Mouse (Mus musculus) E14TG2a.4 (cell line): Measurements from ENCODE around the gene Gan.
A peak's percentile ranks its signal among the peaks of the same experiment; 100 is the strongest.

Source experiments
- H3K27me3 ChIP-seq: 2 replicates; pipeline ENCODE4 v1.6.1; 2014; ENCODE audit warnings: low read length, control low read depth; ENCODE audit not compliant: insufficient read depth
- H3K36me3 ChIP-seq: 2 replicates; pipeline ENCODE4 v1.6.1; 2014; ENCODE audit warnings: low read length, control low read depth; ENCODE audit not compliant: insufficient read depth
- H3K4me1 ChIP-seq: replicated peaks from 2 replicates; pipeline ENCODE4 v1.6.1; 2014; ENCODE audit warnings: low read depth, low read length, control low read depth
- H3K4me3 ChIP-seq: replicated peaks from 2 replicates; pipeline ENCODE4 v1.5.1; 2014; ENCODE audit warnings: mild to moderate bottlenecking, low read length
- H3K9me3 ChIP-seq: 2 replicates; pipeline ENCODE4 v1.6.1; 2014; ENCODE audit warnings: low read length, control low read depth
- CTCF ChIP-seq: conservative IDR thresholded peaks from 2 replicates; pipeline ENCODE4 v1.5.1; 2014; ENCODE audit warnings: low read length
- NANOG ChIP-seq: IDR thresholded peaks from 2 replicates; pipeline ENCODE4 v1.6.1; 2014; ENCODE audit warnings: borderline replicate concordance, low read length, mixed read lengths
- POU5F1 ChIP-seq: IDR thresholded peaks from 2 replicates; pipeline ENCODE4 v1.6.1; 2014; ENCODE audit warnings: low read length, borderline replicate concordance

Gene Gan

DNA sequence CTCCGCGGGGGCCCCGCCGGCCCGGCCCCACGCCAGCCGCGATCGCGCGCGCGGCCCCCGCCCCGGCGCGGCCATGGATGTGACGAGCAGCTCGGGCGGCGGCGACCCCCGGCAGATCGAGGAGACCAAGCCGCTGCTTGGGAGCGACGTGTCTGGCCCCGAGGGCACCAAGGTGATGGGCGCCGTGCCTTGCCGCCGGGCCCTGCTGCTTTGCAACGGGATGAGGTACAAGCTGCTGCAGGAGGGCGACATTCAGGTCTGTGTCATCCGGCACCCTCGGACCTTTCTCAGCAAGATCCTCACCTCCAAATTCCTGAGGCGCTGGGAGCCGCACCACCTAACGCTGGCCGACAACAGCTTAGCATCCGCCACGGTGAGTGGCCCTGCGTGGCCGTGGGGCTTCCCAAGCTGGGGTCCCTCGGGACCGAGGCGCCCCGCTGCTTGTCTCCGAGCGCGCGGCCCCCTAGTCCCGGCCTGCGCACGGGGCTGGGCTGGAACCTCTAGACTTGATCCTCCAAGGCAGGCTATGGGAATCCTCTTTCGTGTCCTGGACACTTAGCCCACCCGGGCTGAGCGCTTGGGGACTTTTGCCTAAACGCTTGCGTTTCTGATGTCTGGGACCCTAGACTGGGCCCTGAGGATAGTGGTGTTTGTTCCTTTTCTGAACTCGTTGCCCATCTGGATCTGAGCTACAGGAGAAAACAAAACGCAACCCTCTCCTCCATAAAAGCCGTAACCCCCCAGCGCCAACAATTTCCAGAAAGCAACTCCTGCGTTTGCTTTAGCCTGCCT is 99.3 kb downstream of the Gan start, which contains the start of gene Cmip:
Gene Cmip (plus strand): TSS at position 36 of the 792 bp plus-strand sequence.
- TF ChIP-seq NANOG (no peak), POU5F1 (no peak), CTCF (no peak)

DNA sequence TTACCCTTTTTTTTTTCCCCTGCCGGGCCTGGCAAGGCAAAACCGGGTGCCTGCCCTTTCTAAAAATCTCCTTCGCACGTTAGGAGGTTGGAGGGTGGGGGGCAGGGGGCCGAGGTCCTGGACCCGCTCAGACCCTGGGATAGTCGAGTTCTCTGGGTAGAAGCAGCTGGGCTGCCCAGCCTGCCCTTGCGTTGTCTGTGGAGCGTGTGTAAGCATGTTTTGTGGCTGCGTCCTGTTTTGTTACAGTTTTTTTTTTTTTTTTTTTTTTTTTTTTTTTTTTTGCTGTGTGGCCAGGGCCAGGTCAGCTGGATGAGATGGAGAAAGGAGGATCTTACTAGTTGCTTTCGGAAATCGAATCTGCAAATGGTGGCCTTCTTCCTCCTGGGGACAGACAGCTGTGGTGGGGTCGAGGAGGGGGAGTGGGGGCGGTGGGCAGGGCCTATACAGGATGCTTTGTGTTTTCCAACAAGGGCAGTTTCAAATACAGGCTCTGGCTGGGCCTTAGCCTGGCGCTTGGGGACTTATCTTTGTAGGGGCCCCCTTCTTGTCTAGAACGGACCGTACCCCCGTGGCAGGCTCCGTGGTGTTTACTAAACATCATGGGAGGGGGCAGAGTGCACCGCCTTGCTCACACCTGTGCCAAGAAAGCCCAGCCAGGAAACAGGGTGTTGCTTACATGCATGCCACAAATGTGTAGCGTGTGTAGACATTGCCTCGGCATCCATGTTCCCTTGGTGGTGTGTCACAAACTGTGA is 100.1 kb downstream of the Gan start:
- Histone ChIP-seq H3K4me1 (peaks cover 70% of the 10 kb centered on the region), H3K36me3 (peaks cover 6% of the 10 kb centered on the region; the same call in 1 of the 2 replicates), H3K9me3 (no peaks in the 10 kb centered on the region), H3K4me3 (peak overlapping the region; percentile 90), H3K27me3 (peaks cover 23% of the 10 kb centered on the region)
- TF ChIP-seq POU5F1 = no peak
- TF ChIP-seq CTCF = no peak
- no peak for TF ChIP-seq NANOG

More for the DNA sequence above, 99.3 kb downstream of the Gan start, which contains the start of gene Cmip:
- Histone ChIP-seq H3K36me3 (peaks cover 6% of the 10 kb centered on the region; the same call in 1 of the 2 replicates), H3K4me3 (peak within 1 kb of the TSS; percentile 90), H3K9me3 (no peaks in the 10 kb centered on the region), H3K27me3 (peaks cover 30% of the 10 kb centered on the region), H3K4me1 (peaks cover 71% of the 10 kb centered on the region)

DNA sequence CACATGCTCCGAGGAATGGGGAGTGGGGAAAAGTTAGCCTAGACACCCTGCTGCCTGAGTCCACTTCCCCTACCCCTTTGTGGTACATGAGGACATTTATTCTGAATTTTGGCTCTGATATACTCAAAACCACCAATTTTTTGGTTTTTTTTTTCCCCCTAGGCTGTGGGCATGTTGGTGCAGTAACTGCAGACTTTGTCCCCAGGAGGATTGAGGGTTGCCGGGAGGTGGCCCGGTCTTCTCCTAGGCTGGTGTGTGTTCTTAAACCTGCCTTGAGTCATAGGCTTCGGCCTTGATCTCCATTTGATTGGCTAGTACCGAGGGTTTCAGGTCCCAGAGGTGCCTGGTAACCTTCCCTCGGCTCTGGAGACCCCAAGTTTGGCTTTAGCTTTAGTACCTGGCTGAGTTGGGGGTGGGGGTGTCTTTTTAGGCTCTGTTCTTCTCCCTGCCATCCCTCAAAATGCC is 100.7 kb downstream of the Gan start:
- H3K4me1 ChIP-seq = peaks cover 73% of the 10 kb centered on the region
- no peaks in the 10 kb centered on the region for H3K9me3 ChIP-seq
- peak overlapping the region; percentile 90 for H3K4me3 ChIP-seq
- peaks cover 20% of the 10 kb centered on the region for H3K27me3 ChIP-seq
- H3K36me3 ChIP-seq = peaks cover 6% of the 10 kb centered on the region; the same call in 1 of the 2 replicates
- TF ChIP-seq CTCF (no peak), NANOG (no peak), POU5F1 (no peak)

DNA sequence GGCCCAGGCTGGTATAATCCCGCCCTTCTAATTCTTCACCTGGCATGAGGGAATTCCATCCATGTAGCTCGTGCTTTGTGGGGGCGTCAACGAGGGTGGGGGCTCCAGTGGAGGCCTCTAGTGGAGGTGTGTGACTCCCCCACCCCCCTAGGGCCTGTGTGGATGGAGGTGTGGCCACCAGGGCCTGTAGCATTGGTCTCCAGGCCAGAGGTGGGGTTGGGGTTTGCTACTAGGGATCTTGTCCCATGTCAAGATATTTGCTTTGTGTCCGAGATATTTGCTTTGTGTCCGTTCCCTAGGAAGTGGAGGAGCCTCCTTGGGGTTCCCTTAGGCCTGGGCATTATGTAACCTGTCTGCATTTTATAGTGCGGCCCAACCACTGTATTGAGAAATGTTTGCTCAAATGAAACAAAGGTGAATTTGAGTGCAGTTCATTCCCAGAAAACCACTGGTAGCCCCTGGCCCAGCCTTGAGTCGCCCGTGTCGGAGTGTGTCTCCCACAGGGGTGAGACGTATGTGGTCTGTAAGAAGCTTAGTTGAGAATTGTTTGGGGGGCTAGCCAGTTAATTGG is 101.6 kb downstream of the Gan start:
- Histone ChIP-seq H3K4me3 (peak overlapping the region; percentile 90), H3K4me1 (peaks cover 72% of the 10 kb centered on the region), H3K36me3 (peaks cover 6% of the 10 kb centered on the region; the same call in 1 of the 2 replicates), H3K27me3 (peaks cover 11% of the 10 kb centered on the region), H3K9me3 (no peaks in the 10 kb centered on the region)
- TF ChIP-seq POU5F1 (no peak), NANOG (no peak), CTCF (no peak)

DNA sequence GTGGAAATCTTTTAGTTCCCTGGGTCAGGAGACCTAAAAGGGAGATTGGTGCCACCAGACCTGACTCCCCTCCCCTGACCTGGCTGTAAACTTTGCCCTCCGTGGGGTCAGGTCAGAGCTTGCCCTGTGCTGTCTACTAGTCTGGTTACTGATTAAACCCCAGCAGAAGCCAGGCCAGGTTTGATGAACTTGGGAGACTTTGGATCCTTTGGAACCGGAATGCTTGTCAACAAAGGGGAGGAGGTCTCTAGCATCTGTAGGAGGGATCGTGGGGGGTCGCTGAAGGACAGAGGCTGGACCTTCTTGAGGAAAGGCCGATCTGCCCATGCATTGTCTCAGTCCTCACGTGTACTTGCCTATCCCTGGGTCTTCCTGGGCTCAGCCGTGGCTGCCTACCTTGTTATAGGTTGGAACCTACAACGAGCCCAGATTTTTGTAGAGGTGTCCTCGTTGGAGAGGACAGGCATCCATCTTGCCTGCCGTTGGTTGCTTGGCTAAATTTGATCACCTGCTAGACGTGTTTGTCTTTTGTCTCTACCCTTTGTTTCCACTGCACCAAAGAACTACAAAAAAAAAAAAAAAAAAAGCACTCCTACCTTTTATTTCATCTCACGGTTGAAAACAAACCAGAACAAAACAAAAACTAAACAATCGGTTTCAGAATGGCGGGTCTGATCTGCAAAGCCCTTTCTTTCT is 102.4 kb downstream of the Gan start:
- Histone ChIP-seq H3K9me3 (no peaks in the 10 kb centered on the region), H3K27me3 (peaks cover 3% of the 10 kb centered on the region), H3K4me3 (no peak overlapping the region), H3K4me1 (peaks cover 81% of the 10 kb centered on the region), H3K36me3 (peaks cover 9% of the 10 kb centered on the region; the same call in 1 of the 2 replicates)
- no peak for TF ChIP-seq NANOG
- TF ChIP-seq CTCF = no peak
- no peak for TF ChIP-seq POU5F1

DNA sequence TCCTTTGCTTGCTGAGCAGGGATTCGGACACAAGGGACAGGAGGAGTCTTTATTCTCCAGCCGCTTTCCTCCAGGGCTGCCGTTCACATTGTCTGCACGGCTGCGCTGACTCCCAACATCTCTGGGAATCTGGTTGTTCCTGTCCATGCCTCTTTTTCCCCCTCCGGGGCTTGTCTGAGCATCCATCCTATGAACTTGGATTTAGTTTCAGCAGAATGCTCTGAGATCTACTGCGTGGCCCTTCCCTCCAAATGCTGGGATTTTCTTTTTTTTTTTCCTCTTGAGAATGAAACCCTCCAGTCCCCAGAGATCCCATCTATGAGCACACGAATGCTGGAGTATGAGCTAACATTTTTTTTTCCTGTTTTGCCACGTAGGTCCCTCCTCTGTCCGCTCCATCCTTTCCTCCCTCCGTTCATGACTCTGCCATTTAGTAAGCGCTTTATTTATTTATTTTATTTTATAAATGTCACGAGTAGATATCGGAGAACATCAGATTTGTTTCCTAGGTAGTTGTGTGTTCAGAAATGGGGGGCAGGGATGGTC is 103.1 kb downstream of the Gan start:
- Histone ChIP-seq H3K4me3 (0 out of 2 replicates have a peak overlapping the region, but pooled peaks have one; percentile 10), H3K4me1 (peaks cover 80% of the 10 kb centered on the region), H3K9me3 (no peaks in the 10 kb centered on the region), H3K36me3 (peaks cover 12% of the 10 kb centered on the region; the same call in 1 of the 2 replicates), H3K27me3 (peaks cover 2% of the 10 kb centered on the region; the same call in 1 of the 2 replicates)
- TF ChIP-seq NANOG (no peak), POU5F1 (no peak), CTCF (no peak)

DNA sequence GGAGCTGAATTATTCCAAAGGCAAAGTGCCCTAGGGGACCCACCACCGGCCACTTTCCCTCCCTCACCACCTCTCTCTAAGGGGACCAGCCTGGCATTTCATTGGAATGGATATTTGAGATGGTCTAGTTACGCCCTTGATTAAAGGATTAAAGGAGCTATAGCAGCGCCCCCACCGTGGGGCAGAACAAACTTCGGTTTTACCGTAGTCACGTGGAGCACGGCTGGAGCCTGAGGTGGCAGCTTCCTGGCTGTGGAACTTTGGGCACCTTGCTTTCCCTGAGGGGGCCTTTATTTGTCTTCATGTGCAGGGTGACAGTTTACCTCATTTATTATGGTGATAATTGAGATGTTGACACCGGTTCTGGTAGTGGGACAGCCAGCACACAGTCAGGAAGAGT is 103.8 kb downstream of the Gan start:
- TF ChIP-seq NANOG (no peak), CTCF (no peak), POU5F1 (no peak)

More for the DNA sequence above, 103.8 kb downstream of the Gan start:
- peaks cover 12% of the 10 kb centered on the region; the same call in 1 of the 2 replicates for H3K36me3 ChIP-seq
- peaks cover 85% of the 10 kb centered on the region for H3K4me1 ChIP-seq
- H3K9me3 ChIP-seq = no peaks in the 10 kb centered on the region
- peaks cover 2% of the 10 kb centered on the region; the same call in 1 of the 2 replicates for H3K27me3 ChIP-seq
- peak overlapping the region; percentile 10; the same call in 1 of the 2 replicates for H3K4me3 ChIP-seq
